Mouse (Mus musculus): ENCODE results near the gene Ppp1r12b.

Gene Ppp1r12b

GRCm38 (mm10) chr1:134719718-134720304, 235.9 kb downstream of the Ppp1r12b start:
- no peak for DNase-seq (ENCODE audit: low spot score)

DNA sequence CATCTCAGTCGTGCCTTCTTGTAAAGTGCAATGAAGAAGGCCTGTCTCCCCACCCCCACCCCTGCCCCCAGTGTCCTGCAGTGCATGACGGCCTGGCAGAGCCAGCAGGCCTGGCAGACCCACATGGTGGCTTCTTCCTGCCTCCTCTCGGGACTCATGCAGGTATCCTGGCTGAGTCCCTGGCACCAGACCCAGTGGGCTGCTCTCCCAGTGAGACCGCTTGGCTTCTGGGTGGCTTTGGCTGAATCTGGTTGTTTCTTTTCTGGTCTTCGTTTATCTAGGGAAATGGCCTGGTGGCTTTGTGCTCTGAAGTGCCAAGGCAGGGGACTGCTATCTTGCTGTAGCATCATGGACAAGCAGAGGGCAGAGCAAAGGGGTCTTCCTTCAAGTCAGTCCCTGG, 240.7 kb downstream of the Ppp1r12b start:
- DNase-seq (ENCODE audit: low spot score): no peak

GRCm38 (mm10) chr1:134714166-134714565, 241.6 kb downstream of the Ppp1r12b start:
- DNase-seq (ENCODE audit: low spot score): no peak

- no peak for DNase-seq (ENCODE audit: low spot score)
Observed at GRCm38 (mm10) chr1:134713421-134713969, 242.2 kb downstream of the Ppp1r12b start.

GRCm38 (mm10) chr1:134712781-134713299, 242.9 kb downstream of the Ppp1r12b start:
- DNase-seq (ENCODE audit: low spot score): no peak

DNA sequence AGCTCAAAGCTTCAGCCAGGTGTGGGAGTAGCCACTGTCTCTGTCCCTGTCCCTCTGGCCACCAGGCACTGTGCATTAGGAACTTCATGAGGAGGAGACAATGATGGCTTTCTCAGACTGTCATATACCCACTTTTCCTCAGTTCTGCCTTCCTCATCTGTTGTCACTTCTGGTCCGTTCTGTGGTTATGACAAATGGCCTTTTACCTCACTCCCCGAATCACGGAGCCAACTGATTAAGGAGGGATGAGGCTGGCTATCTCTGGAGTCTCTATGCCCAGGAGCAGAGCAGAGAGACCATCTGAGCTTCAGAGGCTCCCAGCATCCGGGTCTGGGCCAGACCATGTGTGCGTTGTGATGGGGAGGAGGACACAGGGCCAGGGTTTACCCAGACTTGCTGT, 244.1 kb downstream of the Ppp1r12b start:
- DNase-seq (ENCODE audit: low spot score): no peak

- DNase-seq (ENCODE audit: low spot score): no peak
Observed at GRCm38 (mm10) chr1:134711061-134711460, 244.7 kb downstream of the Ppp1r12b start.

DNA sequence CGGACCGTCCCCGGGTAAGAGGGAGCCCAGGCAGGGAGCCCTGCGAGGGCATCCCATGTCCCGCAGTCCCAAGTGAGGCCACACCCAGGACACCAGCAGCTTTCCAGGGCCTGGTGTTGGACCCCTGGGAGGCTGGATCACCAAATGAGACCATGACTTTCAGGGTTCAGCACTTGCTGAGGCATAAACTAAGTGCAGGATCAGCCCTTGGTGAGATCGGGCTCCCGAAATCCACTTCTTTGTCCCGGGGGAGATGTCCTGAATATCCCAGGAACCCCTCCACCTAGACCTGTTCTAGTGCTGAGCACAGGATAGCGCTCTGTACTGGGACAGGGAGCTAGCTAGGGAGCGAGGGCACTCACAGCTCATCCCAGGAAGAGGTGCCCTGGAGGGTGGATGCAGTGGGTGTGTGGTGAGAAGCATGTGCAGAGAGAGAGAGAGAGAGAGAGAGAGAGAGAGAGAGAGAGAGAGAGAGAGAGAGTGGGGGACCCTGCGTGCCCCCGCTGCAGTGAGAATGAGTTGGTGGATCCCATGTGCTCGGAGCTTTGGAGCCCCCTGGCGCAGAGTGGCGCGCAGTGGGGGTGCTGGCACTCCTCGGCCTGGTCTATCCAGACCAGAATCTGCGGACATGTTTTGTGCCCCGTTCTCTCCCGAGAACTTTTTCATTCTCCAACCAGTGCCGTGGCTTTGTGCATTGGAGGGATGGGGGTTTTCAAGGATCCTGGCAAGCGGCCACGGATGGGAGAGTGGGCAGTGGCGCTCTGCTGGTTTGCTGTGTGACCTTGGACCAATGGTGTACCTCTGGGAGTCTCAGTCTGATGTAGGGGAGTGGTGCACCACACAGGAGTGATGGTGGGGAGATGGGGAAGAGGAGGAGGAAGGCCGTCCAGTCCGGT, 246.1 kb downstream of the Ppp1r12b start:
- DNase-seq (ENCODE audit: low spot score): no peak

DNA sequence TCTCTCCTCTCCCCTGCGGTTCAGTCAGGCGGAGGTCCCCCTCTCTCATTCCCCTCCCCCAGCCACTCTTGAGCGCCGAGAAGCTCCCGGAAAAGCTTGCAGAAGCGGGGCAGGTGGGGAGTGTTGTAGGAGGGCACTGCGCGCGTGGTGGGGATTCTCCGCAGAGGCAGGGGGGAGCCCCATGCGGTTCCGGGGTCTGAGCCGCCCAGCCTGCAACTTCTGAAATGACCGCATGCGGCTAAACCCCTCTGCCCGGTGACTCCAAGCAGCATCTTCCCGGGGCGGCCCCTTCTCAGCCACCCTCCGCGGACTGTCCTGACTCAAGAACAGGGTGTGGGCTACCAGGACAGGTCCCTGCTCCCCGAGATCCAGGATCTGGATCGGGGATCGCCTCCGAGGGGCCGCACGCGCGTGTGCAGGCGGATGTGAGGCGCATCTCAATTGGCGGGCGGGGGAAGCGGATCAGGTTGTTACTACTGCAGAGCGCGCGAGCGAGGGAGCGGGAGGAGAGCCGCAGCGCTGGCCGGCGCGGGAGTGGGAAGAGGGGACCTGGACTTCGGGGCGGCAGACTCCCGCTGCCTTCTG, 246.8 kb downstream of the Ppp1r12b start:
- DNase-seq (ENCODE audit: low spot score): no peak

- no peak for DNase-seq (ENCODE audit: low spot score)
Observed at GRCm38 (mm10) chr1:134708274-134708673, 247.5 kb downstream of the Ppp1r12b start.

DNA sequence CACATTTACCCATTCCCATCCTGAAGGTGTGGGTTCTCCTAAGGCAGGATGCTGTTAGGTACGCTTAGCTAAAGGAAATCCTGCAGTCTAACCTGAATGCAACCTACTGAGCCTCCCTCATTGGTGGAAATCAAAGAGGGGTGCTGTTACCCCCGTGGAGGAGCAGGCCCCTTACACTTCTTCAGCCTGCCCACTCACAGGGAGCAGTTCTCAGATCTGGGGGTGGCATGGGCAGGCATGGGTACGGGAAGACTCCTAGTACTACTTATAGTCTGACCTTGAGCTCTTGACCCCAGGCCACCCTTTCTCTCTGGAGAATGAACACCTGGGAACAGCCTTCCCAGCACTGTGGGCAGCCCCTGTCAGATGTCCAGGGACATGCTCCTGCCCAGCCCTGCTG, 248.2 kb downstream of the Ppp1r12b start:
- no peak for DNase-seq (ENCODE audit: low spot score)

DNA sequence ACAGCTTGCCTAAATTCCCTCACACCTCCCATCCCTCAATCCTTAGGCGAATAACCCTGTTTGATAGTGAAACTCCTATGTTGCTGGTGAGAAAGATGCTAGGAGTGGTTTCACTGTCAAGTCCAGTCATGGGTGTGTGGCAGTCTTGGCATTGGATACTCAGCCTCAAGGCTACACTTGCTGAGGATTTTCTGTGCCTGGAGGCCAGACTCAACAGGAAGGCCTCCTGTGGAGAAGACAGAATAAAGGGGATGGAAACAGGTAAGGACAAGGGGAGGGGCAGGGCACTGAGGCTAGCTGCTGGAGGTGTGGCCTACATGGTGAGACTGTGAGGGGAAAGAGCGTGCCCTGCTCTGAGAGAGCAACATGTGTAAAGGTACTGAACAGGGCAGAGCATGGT, 249.2 kb downstream of the Ppp1r12b start:
- DNase-seq (ENCODE audit: low spot score): no peak
